Mouse (Mus musculus) granulocyte monocyte progenitor cell, adult 5-6 weeks (primary cell): ENCODE data around the gene Sergef. TPM values are rescaled to one million over a fixed set of nuclear protein-coding genes. Genes with fewer than 3 reads are reported as not detected.

Experiments
- ATAC-seq: replicated peaks from 2 replicates; pipeline ENCODE4 v1.8.0; 2016; ENCODE audit warnings: mild to moderate bottlenecking, moderate TSS enrichment, inconsistent platforms; ENCODE audit not compliant: poor library complexity, severe bottlenecking
- total RNA-seq, 2 experiments: library from RNA; stranded (forward) in 1 of 2; stranded (reverse) in 1 of 2; fragments of 200-712, 200-1000 nt in 1 of 2; fragments of >200 nt in 1 of 2; fragmentation: Nextera tagmentation in 1 of 2; gene quantifications; 2 replicates each; pipeline ENCODE4 v1.2.3; 2014 to 2017

Gene Sergef
- total RNA-seq, 2 experiments from 2014 or later, result 11.2 to 12.4 TPM

DNA sequence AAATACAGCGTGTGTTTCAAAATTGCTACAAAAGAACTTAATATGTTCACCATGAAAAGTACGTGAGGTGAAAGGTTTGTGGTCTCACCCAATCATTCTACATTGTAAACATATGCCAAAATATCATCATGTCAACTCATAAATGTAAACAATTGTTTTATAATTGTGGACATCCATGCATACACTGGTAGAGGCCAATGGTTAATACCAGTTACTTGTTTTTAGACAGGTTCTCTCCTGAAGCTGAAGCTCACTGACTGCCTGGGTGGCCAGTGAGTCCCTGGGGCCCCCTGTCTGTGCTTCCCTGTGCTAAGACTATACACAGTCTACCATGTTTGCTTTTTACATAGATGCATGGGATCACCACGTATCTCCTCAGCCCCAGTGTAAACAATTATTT, 91.5 kb downstream of the Sergef start:
- no peak for ATAC-seq

DNA sequence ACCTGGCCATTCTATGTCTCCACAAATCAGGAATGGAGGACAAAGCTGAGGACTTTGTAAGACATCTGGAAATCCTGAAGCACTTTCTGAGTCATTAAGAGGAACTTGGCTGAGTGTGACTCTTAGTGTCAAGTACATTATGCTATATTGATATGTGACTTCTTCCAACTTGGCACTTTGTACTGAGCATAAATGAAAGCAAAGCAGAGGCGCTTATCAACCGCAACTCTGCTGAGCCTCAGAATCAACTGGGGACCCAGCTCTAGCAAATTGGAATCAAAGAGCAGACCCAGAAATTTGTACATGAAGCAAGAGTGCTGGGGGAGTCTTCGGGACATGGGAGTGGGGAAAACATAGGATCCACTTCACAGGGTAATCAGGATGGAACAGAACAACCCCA, 92.0 kb downstream of the Sergef start:
- ATAC-seq, result no peak

DNA sequence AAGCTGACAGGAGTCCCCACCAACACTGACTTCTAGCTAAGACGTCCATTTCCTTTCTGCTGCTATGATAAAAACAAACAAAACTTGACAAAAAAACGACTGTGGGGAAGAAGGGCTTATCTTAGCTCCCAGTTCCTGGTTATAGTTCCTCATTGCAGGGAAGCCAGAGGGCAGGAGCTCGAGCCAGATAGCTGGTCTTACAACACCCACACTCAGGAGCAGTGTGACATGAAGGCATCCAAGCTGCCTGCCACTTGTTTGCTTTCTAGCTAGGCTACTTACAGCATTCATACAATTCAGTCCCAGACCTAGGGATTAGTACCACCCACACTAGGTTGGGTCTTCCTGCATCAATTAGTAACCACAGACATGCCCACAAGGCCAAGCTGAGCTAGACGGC, 93.1 kb downstream of the Sergef start:
- peak; percentile 84 for ATAC-seq

DNA sequence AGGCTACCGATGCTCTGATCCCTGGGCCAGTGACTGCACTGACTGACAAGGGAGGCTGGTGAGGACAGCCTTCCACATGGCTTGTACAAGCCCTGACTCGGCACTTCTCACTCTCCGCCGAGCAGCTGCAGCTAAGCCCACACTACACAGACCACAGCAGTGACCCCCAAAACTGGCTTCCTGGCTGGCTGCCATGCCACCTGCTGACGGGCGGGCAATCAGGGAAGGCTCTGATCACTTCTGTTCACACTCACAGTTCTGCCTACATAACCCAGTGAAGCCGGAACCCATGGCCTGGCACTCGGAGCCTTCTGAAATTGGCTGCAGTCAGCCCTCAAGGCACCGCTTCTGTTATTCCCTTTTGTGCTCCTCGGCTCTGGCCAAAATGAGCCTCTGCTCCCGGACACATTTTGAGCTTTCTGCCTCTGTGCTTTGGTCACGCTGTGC, 95.4 kb downstream of the Sergef start:
- ATAC-seq, result peak; percentile 65

DNA sequence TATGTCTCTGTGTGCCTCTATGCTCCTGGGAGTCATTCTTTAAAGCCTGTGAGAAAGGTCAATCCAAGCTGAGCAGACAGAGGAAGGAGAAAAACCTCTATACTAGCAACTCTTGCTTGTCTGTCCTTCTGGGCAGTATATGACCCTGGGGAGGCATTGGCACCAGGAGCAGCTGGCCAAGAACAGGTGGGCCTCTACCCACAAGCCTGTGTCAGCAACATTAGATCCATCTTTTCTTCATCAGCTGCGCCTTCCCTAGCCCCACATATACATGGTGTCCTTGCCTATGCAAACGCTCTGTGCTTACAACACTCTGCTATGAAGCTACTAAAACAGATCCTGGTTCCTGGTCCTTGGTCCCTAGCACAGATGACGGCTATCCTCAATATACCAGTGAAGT, 97.5 kb downstream of the Sergef start:
- no peak for ATAC-seq

DNA sequence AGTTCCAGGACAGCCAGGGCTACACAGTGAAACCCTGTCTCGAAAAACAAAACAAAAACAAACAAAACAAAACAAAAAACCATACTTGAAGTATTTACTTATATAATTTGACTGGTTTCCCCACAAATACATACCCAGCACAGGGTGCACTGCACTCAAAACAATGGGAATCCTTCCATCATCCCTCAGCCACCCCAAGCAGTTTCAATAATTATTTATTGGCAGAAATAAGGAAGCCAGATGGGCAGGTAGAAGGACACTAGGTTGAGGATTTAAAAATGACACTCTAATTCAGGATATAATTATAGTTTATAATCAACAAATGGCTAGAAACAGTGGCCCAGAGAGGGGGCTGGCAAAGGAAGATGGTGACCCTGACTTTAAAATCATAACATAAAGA, 99.0 kb downstream of the Sergef start:
- no peak for ATAC-seq

DNA sequence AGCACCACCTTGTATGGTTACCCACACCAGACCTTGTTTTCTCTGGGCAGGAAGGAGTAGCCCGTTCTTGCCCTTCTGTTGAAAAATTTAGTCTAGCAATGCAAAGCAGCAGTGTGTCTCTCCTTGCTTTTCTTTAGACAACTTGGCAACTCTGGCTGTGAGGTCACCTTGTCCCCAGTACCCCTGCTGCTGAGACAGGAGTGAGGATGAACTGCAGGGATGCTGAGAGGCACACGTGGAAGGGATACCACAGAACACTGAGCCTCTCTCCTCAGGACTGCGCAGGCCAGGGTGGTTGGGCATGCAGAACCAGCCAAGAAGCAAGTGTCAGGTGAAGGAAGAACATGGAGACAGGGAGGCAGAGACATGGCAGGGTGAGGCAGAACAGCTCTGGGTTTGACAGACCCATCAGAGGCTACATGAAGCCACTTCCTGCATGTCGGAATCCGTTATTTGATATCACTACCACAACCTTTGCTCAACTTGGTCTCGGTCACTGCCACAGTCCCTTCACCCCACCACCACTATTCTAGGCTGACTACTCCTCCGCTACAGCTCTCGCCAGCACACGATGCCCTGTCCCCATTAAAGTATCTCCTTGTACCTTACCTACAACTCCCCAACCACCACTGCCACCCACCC, 103.0 kb downstream of the Sergef start:
- peak; percentile 40 for ATAC-seq

DNA sequence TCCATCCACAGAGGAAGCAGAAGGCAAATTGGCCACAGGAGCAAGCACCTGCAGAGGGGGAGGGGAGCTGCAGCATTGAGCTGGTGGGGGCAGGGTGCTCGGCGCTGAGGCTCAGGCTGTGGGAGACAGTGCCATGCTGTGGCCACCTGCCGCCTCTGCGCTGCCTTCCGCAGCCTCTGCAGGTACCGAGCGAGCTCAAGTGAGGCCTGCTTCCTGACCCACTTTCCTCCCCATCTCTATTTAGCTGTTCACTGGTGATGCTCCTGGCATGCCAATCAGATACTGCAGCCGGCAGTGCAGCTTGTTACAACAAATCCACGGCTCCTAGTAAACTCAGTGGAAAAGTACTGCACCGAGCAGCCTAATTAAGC, 104.2 kb downstream of the Sergef start:
- ATAC-seq, result 0 out of 2 replicates have a peak, but pooled peaks have one; percentile 36

DNA sequence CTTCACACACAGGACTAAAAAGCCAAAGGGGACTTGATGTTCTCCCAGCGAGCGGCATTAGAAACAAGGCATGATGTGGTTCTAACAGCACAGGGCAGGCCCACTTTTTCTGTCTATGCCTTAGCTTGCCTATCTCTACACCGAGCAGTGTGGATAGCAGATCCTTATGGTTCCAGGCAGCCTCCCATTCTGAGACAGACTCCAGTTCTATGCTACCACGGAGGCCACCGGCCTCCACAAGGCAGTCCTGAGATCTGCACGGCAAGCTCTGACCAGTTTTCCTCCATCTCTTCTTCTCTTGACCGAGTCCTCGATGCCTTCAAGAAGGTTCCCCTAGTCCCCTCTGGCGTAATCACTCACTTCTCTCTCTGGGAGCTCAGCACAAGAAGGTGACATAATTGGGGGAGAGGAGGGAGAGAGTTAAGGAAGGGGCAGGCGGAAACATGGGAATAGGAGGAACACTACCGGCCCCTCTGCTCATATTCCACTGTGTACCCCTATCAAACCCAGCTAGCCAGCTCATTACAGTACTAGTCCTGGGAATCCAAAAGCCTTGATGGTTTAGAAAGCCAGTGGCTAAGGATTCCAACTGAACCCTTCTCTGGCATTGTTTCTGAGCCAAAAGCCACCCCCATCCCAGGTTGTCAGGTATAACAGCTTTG, 104.7 kb downstream of the Sergef start:
- 0 out of 2 replicates have a peak, but pooled peaks have one; percentile 2 for ATAC-seq

DNA sequence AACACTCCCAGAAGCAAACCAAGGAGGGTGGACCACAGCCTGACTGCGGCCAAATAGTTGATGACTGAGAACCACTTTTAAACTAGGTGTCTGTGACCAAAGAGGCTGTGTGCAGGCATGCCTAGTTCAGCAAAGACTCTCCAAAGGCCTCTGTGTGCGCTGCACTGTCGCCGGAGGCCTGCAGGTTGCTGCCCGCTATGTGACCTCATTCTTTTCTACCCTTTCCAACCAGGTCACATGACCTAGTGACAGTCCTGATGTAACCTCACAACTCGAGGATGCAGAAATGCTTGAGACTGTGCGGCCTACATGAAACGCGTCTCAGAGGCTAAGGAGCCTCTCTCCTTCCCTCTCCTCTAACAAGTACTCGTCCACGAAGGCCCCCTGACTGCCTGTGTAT, 106.1 kb downstream of the Sergef start:
- ATAC-seq, result no peak

DNA sequence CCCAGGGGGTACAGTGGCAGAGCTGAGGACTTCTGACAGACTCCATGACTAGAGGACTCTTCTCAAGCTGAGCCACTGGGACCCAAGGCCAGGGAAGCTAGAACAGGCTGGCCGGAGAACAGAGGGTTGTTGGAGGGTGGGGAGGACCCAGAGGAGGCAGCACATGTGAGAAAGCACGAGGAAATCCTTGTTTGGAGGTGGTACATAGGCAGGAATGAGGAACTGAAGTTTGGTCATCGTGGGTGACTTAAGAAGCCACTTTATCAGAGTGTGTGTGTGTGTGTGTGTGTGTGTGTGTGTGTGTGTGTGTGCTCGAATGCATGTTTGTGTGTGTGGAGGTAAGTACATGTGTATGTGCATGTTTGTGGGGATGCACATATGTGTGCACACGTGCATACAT, 108.3 kb downstream of the Sergef start:
- ATAC-seq, result peak; percentile 54

DNA sequence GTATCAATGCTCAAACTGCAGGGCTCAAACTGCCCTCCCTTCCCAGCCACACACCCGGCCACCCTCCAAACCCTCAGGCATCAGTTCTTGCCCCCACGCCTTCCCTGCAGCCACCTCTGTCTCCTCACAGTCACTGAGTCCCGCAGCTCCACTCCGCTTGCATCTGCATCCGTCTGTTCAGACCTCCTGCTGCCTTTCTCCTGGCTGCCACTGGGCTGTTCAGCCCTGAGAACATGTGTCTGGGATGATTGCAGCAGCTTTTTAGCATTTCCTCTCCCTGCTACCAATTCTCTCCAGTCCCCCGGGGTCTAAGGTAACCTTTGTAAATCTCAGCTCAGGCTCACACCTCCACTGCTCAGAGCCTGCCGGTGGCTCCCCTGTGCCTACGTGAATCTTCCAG, 109.7 kb downstream of the Sergef start:
- no peak for ATAC-seq

DNA sequence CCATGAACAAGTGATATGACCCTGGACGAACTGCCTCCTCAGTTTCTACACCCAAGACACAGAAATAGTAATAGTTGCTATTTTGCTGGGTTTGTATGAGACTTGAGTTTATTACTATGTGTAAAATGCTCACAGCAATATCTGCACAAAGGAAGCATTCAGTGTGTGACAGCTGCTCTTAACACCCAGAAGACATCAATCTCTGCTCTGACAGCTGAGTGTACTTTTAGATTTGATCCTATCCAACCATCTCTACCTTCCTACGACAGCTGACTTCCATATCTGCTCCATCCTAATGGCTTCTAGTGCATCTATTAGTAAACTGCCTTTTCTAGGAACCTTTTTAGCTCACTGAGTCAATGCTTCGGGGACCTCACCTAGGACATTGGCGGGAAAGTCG, 110.3 kb downstream of the Sergef start:
- ATAC-seq, result no peak

DNA sequence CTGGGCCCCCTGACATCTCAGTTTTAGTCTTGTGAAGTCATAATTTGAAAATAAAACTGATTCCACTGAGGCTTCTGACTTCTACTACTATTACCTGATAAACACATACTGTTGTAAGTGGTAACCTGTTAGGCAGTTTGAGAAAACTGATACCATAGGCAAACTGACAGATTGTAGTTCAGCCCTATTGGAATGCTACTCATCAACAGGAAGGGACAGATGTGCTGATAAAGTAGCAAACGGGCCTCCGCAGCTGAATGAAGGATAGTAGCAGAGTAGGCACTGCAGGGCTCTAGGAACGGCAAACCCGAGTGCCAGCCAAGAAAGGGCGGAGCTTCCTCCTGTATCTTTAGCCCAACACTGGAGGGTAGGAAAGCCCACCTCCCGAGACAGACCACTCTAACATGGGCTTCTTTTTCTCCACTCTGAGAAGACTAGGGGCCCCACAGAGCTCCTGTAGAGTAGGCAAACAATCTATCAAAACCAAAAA, 112.9 kb downstream of the Sergef start:
- no peak for ATAC-seq

DNA sequence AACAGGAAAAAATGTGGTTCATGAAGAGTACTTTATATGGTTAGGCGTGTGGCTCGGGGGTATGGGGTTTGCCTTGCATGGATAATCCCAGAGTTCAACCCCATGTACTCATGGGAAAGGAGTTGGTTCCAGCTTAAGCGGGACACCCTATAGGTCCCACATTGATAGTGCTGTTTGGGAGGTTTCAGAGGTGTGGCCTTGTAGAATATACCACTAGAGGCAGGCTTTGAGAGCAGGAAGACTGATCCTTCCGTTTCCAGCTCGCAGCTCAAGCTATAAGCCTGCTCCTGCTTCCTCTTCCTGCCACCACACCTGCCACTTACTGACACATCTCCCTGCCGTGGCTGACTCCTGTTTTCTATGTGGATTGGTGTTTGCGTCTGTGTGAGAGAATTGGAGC, 116.4 kb downstream of the Sergef start:
- no peak for ATAC-seq

DNA sequence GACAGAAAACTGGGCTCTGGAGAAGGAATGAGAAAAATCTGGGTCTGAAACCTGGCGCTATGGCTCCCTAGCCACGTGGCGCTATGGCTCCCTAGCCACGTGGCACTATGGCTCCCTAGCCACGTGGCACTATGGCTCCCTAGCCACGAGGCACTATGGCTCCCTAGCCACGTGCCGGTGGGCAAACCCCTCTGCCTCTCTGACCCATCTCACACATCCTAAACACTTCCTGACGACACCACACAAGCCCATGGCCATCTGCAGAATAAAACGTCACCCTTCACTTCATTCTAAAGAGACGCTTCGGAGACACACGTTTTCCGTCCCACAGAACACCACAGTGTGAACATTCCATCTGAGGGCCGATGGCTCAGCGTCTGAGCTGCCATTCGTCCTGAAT, 117.8 kb downstream of the Sergef start:
- no peak for ATAC-seq

DNA sequence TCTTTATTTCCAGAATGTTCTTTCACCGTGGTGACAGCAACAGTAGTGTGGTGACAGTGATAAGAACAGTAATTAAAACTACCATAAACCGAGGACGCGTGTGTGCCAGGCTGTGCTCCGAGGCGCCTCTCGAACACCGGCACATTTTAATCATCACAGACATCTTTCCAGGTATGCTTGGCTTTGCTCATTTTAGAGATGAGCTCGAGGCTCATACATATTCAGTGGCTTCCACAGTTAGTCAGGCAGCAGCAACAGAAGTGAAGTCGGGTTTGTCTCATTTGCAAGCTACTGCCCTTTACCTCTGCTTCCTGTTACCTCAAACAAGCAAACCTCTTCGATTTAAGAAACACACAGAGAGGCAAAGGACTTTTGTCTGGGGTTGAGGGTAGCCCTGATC, 120.5 kb downstream of the Sergef start:
- ATAC-seq, result no peak

DNA sequence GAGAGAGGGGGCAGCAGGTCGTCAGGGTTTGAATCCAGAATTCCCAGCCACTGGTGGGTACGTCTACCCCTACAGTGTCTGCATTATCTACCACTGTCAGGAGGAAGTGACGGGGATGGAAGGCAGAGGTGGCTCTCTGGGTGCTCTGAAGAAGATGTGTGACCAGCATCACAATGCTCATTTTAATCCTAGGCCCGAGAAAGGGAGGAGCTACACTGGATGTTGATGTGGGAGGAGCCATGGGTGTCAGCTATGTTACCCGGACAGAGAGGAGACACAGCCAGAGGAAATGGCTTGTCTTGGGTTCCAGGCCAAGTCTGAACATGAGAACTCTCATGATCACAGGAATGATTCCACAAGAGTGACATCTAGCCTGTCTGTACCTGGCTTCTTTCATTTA, 122.4 kb downstream of the Sergef start:
- no peak for ATAC-seq

DNA sequence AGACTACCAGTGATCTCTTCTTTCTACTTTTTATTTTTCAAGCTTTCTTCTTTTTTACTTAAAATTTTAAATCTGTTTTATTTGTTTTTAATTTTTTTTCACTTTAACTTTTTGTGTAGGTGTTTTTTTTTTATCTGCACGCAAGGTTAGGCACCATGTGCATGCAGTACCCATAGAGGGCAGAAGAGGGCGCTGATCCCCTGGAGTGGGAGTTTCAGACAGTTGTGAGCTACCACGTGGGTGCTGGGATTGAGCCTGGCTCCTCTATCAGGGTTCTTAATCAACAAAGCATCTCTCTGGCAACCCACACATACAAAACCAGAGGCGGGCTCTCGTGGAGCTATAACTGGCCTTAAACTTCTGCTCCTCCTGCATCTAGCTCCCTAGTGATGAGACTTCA, 123.6 kb downstream of the Sergef start:
- ATAC-seq, result no peak

DNA sequence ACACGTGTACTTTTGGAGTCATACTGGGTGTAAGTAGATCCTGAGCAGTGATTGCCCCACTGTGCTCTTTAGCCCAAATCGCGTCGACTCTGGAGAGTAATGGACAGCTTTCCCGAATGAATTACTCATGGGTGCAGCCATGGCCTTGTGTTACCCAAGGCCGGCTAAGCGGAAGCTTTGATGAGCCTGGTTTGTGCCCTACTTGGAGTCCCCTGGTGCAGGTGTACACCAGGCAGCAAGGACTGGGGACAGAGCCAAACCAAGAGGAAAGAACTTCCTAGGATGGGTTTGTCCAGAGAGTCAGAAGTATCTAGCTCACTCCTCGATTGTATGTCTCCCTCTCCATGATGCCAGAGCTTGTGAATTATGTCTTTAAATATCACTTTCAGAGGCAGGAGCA, 124.6 kb downstream of the Sergef start:
- ATAC-seq, result no peak

DNA sequence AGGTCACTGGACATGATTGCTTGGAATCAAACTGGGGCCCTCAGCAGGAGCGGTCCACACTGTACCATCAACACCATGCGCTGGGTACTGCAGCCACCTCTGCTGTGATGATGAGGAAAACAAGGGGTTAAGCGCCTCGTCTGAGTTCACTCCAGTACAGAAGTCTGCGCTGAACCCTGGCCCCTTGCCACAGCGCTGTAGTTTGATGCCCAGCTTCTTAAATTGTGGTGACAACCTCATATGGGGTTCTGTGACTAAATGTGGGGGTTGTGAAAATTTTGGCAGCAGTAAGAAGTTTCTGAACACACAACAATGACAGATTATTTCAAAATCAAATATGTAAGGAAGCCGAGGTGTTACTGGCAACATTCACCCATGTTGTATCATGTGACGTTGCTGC, 126.0 kb downstream of the Sergef start:
- ATAC-seq, result no peak

DNA sequence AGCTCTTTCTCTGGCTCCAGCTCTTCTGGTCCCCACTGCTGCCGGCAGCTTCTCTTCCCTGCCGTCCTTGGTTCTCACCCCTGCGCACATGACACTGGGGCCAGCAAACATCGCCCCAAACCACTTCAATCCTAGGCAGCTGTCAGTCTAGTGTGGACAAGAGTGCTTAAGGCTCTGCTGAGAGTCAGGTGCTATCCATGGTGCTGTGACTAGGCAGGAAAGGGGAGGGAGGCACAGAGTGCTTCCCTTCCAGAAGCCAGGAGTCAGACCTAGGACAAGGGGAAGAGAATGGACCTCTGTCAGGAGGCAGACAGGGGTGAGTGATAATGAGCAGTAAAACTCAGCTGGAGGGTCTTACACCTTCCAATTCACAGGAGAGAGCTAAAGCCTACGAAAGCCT, 126.8 kb downstream of the Sergef start:
- ATAC-seq, result no peak
